Mouse (Mus musculus): Measurements from ENCODE around the gene Cdiptos.

Cdiptos gene

GRCm38 (mm10) chr7:126975950-126976866, at the start of gene Cdiptos:
TSS of gene Cdiptos (minus strand) at chr7:126976098.
- peak; percentile 99 for DNase-seq

DNA sequence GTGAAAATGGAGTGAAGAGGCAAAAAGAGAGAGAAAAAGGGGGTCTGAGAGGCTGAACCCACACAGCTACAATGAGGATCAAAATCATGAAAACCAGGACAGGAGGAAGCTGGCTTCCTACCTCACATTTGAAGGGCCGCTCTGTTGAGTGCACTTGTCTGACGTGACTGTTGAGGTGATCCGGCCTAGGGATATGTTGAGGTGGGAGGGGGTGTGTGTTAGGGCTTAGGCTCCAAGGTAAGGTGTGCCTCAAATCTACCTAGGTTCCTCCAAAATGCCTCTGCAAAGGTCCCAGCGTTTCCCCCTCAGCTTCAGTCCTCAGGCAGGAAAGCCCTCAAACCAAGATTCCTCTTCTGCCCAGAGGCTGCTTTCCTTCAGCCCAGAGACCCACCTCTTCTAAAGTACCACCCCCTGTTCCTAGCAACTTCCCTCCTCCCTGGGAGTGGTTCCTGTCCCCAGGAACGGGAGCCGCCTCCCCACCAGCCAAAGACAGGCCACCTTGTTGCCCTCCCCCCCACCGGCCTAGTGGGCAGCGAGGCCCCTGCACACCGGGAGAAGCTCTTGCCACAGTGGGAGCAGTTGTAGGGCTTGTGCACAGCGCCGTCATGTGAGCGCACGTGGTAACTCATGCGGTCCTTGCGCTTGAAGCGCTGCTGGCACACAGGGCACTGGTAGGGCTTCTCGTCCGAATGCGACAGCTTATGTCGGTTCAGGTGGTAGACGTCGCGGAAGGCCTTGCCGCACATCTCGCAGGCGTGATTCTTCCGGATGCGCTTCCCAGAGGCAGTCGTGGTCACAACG, 49.1 kb upstream of the Cdiptos start:
- peak; percentile 82 for DNase-seq

- no peak for DNase-seq
Measured at GRCm38 (mm10) chr7:127023896-127024690, 48.2 kb upstream of the Cdiptos start.

- DNase-seq: no peak
Measured at GRCm38 (mm10) chr7:127023272-127023691, 47.4 kb upstream of the Cdiptos start.

DNA sequence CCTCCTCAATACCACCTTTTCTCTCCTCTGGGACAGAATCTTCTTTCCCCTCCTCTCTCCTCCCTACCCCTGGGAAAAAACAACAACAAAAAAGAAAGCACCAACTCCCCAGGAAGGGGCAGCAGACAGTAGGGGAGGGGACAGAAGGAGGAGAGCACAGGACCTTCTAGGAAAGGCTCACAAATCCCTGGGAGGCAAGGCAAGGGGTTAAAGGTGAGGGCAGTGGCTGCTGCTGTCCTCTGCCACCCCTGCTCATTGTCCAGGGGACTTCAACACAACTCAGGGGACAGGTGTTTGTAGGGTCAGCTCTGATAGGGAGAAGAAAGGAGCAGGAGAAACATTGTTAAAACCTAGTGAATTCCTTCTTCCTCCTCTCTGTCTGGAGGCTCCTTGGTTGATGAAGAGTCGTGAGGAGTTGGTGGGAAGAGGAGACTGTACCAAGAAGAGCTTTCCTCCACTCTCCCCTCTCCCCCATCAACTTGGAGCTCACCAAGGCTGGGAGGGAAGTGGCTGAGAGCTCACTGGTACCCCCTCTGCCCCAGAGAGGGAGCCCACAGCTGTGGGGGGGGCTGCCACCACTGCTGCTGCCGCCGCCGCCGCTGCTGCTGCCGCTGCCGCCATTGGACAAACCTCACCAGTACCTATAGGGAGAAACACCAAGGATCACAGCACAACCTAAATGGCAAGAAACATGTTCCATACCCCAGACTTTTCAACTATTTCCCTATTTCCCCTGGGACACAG, 46.8 kb upstream of the Cdiptos start:
- no peak for DNase-seq

DNA sequence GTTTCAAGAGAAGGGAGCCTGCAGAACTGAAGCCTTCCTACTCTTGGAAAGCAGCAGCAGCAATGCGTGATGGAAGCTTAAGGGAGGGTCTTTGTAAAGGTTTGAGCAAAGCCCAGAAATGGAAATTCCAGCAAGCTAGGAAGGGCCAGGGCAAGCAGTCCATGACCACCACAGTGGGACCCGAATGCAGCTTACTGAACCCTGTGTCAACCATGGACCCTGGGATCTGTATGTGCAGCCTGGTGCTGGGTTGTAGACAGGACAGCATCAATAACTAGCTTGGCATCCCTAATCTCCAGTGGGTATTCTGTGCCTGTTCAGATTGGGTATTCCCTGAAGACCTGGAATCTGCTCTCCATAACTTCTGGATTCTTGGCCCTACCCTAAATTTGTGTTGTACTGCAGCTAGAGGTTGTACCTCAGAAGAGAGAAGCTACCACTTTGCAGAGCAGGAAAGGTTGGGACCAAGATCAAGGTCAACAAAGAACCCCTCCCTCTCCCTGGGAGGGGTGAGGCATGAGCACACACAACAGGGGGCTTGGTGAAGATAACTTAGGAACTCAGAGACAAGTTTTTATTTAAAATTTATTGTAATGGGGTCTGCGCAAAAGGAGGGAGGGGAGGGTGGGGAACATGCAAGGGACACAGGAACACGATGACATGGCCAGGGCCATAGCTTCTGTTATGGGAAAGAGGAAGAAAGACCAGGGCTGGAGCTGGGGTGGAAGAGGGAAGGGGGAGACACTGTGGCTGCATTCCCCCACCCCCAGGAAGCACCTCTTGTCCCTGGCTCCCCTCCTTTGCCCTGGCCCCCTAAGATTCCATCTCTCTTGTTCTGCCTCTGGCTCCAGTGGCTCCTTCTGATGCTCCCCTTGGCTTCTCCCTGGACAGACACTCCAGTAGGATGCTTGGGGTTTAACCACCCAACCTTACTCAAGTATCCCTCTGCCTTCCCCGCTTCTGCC, 45.9 kb upstream of the Cdiptos start:
- no peak for DNase-seq

GRCm38 (mm10) chr7:127020901-127021562, 45.1 kb upstream of the Cdiptos start, which contains the start of the genes Gm42742 and Prrt2:
TSS of gene Gm42742 (minus strand) at chr7:127021097.
TSS of gene Prrt2 (minus strand) at chr7:127021211.
- DNase-seq: peak; percentile 45

DNA sequence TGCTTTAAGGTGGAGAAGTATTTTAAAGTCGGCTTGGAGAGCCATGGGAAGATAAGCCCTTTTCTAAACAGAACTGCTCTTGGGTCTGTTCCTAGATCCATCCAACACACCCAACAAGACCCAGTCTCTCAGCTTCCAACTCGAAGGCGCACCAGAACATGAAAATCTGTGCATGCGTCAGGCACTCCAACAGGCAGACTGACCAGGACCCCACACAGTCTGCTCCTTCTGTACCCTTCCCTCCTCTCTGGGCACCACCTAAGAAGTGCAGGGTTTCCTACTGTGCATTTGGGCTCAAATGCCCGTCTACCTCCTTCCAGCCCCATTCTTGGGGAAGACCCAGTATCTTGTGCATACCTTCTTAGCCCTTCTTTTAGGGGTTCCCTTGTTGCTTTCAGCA, 44.6 kb upstream of the Cdiptos start:
- DNase-seq: no peak

DNA sequence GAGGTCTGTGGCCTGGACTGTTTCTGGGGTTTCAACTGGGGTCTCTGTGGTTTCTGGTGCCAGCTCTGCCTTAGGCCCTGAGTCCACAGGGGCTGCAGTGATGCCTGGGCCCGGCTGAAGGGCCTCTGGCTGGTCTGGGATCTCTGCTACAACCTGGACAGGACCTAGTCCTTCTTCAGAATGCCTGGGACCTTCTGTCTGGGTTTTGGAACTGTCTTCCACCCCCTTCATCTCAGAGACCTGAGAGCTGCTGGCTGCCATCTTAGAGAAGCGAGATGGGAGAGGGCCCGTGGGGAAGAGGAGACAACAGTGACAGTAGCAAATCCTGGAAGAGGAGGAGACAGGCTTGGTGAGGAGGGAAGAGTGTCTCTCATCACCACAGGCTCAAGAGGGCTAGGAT, 44.1 kb upstream of the Cdiptos start:
- DNase-seq: no peak

DNA sequence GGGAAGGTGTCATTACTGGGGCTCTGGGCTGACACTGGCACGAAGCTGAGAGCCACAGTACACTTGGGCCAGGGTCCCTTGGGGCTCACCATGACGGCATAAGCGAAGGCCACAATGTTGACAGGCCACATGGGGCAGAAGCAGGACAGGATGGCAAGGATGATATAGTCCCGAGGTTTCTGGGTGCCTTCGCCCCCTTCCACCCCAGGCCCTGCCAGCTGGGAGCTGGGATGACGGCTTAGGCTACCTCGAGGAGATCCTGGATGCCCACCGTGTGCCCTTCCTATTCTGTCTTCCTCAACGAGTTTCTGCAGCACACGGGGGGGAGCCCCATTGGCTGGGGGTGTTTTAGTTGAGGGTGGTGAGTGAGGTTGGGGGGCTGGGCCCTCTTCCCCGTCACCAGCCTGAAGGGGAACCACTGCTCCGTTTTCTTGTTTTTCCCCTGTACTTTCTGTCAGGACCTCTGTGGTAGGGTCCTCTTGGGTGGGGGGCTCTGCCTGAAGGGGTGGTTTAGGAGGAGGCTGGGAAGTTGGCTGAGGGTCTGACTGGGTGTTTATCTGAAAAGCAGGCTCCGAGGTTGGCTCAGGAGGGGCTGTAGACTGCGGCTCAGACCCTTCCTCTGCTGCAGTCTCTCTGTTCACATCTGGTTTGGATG, 43.5 kb upstream of the Cdiptos start:
- DNase-seq: no peak

DNA sequence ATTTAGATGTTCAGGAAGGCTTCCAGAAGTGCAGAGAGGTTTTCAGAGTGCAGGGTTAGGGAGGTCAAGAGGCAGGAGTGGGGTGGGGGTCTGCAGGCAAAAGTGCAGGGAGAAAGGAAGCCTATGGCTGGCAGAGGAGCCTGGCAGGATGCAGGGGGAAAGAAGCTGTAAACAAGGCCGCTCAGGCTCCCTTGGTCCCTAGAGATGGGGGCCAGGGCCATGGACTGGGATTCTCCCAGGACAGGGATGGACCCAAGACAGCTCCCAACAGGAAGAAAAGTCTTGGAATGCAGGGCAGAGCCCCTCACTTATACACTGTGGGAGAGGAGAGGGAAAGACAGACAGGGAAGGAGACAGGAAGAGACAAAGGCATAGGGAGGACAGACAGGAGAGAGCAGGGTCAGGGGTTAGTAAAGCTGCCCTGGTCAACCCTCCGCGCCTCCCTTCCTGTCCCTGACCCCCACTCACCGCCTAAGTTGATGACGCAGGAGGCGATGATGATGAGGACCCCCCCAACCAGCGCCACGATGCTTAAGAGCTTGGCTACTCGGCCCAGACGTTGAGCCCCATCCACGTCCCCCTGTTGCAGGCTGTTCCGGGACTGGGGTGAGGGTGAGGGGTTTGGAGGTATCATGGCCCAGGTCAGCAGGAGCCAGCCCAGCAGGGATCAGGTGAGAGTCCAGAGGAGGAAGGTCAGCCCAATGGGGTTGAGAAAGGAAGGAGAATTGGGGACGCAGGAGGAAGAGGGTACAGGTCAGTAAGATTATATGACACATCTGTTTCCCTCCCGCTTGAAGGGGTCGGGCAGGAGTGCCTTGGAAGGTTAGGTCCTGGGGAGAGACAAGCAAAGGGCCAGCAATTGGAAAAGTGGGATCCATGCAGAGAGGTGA, 42.8 kb upstream of the Cdiptos start:
- no peak for DNase-seq

DNA sequence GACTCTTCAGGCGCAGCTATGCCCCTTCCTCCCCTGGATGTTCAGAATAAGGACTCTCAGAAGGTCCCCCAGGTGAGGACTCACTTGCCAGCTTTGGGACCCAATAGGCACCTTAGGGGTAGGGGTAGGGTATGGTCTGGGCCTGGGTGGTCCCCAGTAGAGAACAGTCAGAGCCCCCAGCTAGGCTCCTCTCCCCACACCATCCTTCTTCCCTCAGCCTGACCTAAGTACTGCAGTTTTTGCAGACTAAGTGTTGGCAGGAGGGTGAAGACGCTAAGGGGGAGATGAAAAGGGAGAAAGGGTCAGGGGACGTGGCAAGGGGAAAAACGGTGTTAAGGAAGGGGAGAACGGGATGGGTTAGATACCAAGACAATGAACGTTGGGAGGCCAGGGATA, 42.0 kb upstream of the Cdiptos start:
- no peak for DNase-seq

DNA sequence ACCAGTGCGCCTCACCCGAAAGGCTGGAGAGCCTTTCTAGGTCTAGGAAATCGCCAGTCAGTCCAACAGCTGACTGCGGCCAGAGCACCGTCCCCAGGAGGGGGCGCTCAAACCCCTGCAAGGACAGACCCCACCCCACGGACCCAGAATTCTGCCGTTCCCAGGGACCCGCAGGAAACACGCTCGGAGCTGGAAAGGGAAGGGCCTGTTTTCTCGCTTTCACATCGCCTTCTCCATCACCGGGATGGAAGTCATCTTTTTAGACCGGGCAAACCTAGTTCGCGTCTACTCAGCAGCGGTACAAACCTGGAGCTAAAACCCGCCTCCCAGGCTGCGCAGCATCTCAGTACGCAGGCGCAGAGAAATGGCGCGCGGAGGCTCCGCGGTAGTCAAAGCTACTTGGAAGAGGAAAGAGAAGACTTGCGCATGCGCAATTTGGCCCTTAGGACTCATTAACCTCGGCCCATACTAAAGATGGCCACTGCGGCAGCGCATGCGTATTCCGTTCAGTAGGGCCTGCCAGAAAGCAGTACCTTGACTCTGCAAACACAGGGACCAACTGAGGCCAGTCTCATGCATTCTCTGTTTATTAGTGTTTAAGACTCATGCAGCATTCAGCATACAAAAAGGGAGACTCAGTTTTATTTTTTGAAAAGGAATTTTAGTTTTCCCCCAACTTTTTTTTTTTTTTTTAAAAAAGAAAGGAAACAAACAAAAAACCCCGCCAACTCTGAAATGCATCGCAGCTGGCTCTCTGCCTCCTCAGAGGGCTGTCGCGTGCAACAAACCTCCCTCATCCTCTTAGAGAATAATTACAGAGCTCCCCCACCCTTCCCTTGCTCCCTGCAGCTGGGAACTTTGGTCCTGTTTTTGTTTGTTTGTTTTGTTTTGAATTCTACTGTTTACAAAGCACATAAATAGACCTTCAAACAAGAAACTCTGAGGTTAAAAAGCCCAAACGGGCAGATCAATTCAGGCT, 41.4 kb upstream of the Cdiptos start, which contains the start of gene Pagr1a:
TSS of gene Pagr1a (minus strand) at position 382 of the 979 bp plus-strand sequence.
- peak; percentile 98 for DNase-seq

DNA sequence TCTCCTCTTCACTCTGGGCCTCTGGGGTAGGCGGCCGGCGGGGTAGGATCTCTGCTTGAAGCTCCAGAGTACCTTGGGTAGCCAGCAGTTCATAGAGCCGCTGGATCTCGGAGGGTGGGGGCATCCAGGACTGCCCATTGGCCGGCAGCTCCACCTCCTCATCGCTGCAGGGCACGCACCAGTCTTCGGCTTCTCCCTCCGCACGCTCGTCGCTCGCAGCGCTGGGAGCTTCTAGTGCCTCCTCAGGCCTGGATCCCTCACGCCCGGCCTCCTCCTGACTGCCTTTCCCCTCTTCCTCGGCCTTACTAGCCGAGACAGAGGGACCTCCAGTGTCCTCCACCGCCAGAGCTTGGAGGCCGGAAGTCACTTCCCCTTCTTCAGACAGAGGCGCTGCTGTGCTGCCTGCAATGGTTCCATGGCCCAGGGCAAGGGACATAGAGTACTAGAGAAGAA, 40.6 kb upstream of the Cdiptos start:
- DNase-seq: no peak

DNA sequence TGATC, 40.4 kb upstream of the Cdiptos start, which contains the start of gene Pagr1b:
TSS of gene Pagr1b (minus strand) at position 4 of the 5 bp plus-strand sequence.
- no peak for DNase-seq

GRCm38 (mm10) chr7:127016081-127016480, 40.2 kb upstream of the Cdiptos start:
- DNase-seq: peak; percentile 40

DNA sequence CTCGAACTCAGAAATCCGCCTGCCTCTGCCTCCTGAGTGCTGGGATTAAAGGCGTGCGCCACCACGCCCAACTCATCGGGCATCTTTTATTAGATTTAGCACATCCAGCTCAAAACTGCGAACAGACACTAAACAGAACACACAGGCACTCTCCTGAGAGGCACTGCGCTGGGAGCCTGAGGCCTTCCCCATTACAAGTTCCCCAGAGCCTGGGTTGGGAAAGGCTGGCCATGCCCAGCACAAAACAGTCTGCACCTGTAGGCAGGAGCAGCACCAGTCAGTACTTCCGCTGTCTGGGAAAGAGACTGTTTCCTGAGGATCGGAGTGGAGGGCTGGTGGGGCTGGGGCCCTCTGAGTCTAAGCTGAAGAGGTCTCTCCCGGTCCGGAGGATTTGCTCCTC, 39.1 kb upstream of the Cdiptos start:
- DNase-seq: no peak

GRCm38 (mm10) chr7:127014320-127014719, 38.4 kb upstream of the Cdiptos start, which contains the start of gene Mvp:
TSS of gene Mvp (minus strand) at chr7:127014621.
- peak; percentile 72 for DNase-seq
